Mouse (Mus musculus): ENCODE results near the gene Eif1. TPM values are rescaled to one million over a fixed set of nuclear protein-coding genes. Genes with fewer than 3 reads are reported as not detected.
"Not testable (repeated sequence)": the region's sequence is repeated elsewhere in the genome, so short reads cannot be mapped to it uniquely, and the experiment has no call there.

Gene Eif1
- polyA plus RNA-seq, 1 experiment from 2014 or later = 1,752 TPM

DNA sequence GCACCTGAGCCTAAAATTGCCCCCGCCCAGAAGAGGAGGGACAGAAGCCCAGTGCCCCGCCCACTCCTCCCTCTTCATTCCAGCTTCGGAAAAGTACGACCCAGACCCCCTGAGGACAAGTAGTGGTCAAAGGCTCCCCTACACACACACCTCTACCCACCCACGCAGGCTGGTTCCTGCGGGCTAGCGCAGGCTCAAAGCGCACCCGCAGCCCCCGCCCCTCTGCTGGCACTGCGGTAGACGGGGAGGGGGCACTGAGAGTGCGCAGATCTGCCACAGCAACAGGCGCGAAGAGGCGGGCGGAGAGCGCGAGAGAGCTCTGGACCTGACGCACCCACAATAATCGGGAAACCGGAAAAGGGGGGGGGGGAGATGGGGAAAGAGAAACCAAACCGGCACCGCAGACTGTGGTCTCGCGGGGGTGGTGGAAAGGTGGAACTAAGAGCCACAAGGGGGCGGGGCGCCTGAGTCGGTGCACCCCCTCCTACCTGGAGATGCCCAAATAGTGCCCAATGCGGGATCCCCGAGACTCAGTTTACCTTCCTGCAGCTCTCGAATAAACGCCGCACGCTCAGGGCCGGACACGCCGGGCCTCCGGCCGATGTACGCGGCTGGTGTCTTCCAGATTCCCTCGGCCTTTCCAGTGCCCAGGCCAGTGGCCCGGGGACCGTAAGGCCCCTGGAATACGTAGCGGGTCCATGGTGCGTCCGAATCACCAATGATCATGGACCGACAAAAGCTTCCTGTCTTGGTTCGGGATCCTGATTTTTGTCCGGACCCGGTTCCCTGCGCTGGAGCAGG, 35.7 kb downstream of the Eif1 start:
- peaks cover 75% of the 10 kb centered on the region for H3K27me3 ChIP-seq (ENCODE audit: insufficient read depth, low read length)
- DNase-seq (peak; percentile 57), ATAC-seq (peak; percentile 38)
- H3K4me2 ChIP-seq (ENCODE audit: low read depth, low read length) = peak overlapping the region; percentile 87
- WGBS (ENCODE audit: insufficient replicate concordance) = 1% methylated on average over 50 of the region's 54 CpGs
- H3K4me3 ChIP-seq (ENCODE audit: low read depth, low read length) = peak overlapping the region; percentile 64
- no peaks in the 10 kb centered on the region for H3K9me3 ChIP-seq (ENCODE audit: low read length)
- no peak overlapping the region for H3K27ac ChIP-seq (ENCODE audit: low read depth)
- H3K9ac ChIP-seq (replicated peaks) = peak overlapping the region; percentile 32
- H3K36me3 ChIP-seq (replicated peaks; ENCODE audit: insufficient read depth, low read length) = no peaks in the 10 kb centered on the region
- no peak for TF ChIP-seq CTCF (IDR thresholded peaks at IDR 0.05; ENCODE audit: low read depth)
- H3K4me1 ChIP-seq (ENCODE audit: insufficient read depth) = peaks cover 4% of the 10 kb centered on the region; the same call in 1 of the 2 replicates

DNA sequence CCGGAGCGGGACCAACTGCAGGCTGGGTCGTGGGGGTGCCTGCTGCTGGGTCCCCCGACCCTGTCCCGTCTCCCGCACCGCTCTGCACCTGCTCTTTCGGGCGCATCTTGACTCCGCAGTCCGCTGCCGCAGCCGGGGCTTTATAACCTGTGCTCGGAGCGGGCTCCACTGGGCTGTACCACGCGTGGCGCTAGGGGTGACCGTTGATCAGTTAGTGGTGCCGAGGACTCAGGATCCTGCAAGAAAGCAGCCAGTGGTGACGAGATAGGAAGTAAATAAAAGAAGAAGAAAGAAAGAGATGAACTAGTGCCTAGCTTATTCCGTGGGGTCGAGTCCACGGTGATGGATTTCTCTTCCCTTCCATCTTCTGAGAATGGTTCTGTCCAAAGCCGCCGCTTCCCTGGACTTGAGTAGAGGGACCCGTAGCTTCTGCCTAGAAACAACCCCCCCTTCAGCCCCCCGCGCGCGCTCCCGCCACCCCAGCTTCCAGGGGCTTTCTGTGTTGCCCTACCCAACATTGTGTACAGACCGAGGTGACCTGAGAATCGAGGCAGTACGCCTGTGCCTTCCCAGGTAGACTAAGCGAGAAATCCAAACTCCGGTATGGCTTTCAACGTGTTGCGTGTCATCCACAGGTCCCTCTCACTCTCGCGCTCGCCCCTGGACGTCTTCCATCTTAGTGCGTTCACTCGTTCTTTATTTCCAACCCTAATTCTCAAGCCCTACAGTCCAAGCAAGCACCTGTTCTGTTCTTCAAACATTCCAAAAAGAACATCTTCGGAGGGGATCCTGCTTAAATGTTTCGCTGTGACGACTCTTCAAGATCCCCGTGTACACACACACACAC, 36.5 kb downstream of the Eif1 start, which contains the start of gene Hap1:
Hap1 (minus strand) TSS at position 157 of the 847 bp plus-strand sequence.
- 3% methylated on average over 49 of the region's 49 CpGs for WGBS (ENCODE audit: insufficient replicate concordance)
- TF ChIP-seq EP300 (IDR thresholded peaks at IDR 0.05; ENCODE audit: low read depth) (no peak), CTCF (IDR thresholded peaks at IDR 0.05; ENCODE audit: low read depth) (no peak)
- ATAC-seq (peak; percentile 65), DNase-seq (peak; percentile 68)
- Histone ChIP-seq H3K4me1 (ENCODE audit: insufficient read depth) (peaks cover 4% of the 10 kb centered on the region; the same call in 1 of the 2 replicates), H3K27me3 (ENCODE audit: insufficient read depth, low read length) (peaks cover 78% of the 10 kb centered on the region), H3K4me3 (ENCODE audit: low read depth, low read length) (peak within 1 kb of the TSS; percentile 64), H3K9ac (replicated peaks) (peak within 1 kb of the TSS; percentile 32), H3K9me3 (ENCODE audit: low read length) (no peaks in the 10 kb centered on the region), H3K27ac (ENCODE audit: low read depth) (no peak within 1 kb of the TSS), H3K4me2 (ENCODE audit: low read depth, low read length) (peak within 1 kb of the TSS; percentile 87), H3K36me3 (replicated peaks; ENCODE audit: insufficient read depth, low read length) (no peaks in the 10 kb centered on the region)

DNA sequence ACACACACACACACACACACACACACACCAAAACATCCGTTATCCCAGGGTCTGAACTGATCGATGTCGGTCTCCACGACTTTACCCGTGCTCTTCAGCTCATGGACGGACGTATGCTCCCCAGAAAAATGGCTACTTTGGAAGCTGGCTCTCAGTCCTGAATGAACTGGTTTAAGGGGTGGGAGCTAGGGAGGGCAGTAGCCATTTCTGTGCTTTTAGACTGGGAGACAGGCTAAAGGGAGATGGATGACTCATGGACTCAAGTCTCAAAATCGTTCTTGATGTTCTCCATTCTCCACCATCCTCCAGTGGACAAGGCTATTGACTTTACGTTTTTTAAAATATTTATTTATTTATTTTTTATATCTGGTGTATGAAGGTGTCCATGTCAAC, 37.1 kb downstream of the Eif1 start:
- no peaks in the 10 kb centered on the region for H3K36me3 ChIP-seq (replicated peaks; ENCODE audit: insufficient read depth, low read length)
- TF ChIP-seq EP300 (IDR thresholded peaks at IDR 0.05; ENCODE audit: low read depth) (no peak), CTCF (IDR thresholded peaks at IDR 0.05; ENCODE audit: low read depth) (no peak)
- no peak overlapping the region for H3K27ac ChIP-seq (ENCODE audit: low read depth)
- WGBS (ENCODE audit: insufficient replicate concordance) = 24% methylated on average over 9 of the region's 9 CpGs
- H3K27me3 ChIP-seq (ENCODE audit: insufficient read depth, low read length) = peaks cover 73% of the 10 kb centered on the region
- ATAC-seq (no peak), DNase-seq (no peak)
- peak overlapping the region; percentile 87; the same call in 1 of the 2 replicates for H3K4me2 ChIP-seq (ENCODE audit: low read depth, low read length)
- peak overlapping the region; percentile 64; the same call in 1 of the 2 replicates for H3K4me3 ChIP-seq (ENCODE audit: low read depth, low read length)
- H3K9me3 ChIP-seq (ENCODE audit: low read length) = no peaks in the 10 kb centered on the region
- H3K9ac ChIP-seq (replicated peaks) = no peak overlapping the region
- H3K4me1 ChIP-seq (ENCODE audit: insufficient read depth) = peaks cover 4% of the 10 kb centered on the region; the same call in 1 of the 2 replicates

DNA sequence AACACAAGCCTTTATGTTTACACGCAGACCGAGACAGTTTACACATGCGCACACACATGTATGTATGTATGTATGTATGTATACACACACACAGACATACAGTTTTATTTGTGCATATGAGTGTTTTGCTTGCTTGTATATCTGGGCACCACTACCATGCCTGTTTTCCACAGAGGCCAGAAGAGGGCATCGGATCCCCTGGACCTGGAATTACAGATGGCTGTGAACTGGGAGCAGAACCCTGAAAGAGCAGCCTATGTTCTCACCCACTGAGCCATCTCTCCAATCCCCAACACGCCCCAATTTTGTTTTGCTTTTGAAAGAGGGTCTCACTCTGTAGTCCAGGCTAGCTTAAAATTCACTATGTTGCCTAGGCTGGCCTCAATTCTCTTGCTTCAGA, 37.7 kb downstream of the Eif1 start:
- DNase-seq = no peak
- TF ChIP-seq CTCF (IDR thresholded peaks at IDR 0.05; ENCODE audit: low read depth) = no peak
- no peak for TF ChIP-seq EP300 (IDR thresholded peaks at IDR 0.05; ENCODE audit: low read depth)
- Histone ChIP-seq H3K9me3 (ENCODE audit: low read length) (no peaks in the 10 kb centered on the region), H3K27me3 (ENCODE audit: insufficient read depth, low read length) (peaks cover 75% of the 10 kb centered on the region), H3K4me2 (ENCODE audit: low read depth, low read length) (no peak overlapping the region), H3K9ac (replicated peaks) (no peak overlapping the region), H3K36me3 (replicated peaks; ENCODE audit: insufficient read depth, low read length) (no peaks in the 10 kb centered on the region), H3K4me3 (ENCODE audit: low read depth, low read length) (no peak overlapping the region), H3K4me1 (ENCODE audit: insufficient read depth) (peaks cover 4% of the 10 kb centered on the region; the same call in 1 of the 2 replicates), H3K27ac (ENCODE audit: low read depth) (no peak overlapping the region)
- 46% methylated on average over 5 of the region's 5 CpGs for WGBS (ENCODE audit: insufficient replicate concordance)
- ATAC-seq = no peak

- peaks cover 57% of the 10 kb centered on the region for H3K27me3 ChIP-seq (ENCODE audit: insufficient read depth, low read length)
- ATAC-seq = no peak
- H3K9ac ChIP-seq (replicated peaks) = no peak overlapping the region
Measured at GRCm38 (mm10) chr11:100360175-100360574, 40.5 kb downstream of the Eif1 start.

GRCm38 (mm10) chr11:100361059-100361458, 41.4 kb downstream of the Eif1 start:
- H3K27ac ChIP-seq (ENCODE audit: low read depth); H3K9ac ChIP-seq (replicated peaks); H3K4me1 ChIP-seq (ENCODE audit: insufficient read depth); H3K36me3 ChIP-seq (replicated peaks; ENCODE audit: insufficient read depth, low read length); H3K4me3 ChIP-seq (ENCODE audit: low read depth, low read length); H3K9me3 ChIP-seq (ENCODE audit: low read length); H3K4me2 ChIP-seq (ENCODE audit: low read depth, low read length); DNase-seq; ATAC-seq: not testable (repeated sequence)
- no CpG with 5 or more reads among the region's 13 CpGs for WGBS (ENCODE audit: insufficient replicate concordance)
- peaks cover 48% of the 10 kb centered on the region for H3K27me3 ChIP-seq (ENCODE audit: insufficient read depth, low read length)

More at GRCm38 (mm10) chr11:100360175-100360574, 40.5 kb downstream of the Eif1 start:
- TF ChIP-seq CTCF (IDR thresholded peaks at IDR 0.05; ENCODE audit: low read depth) = no peak
- TF ChIP-seq EP300 (IDR thresholded peaks at IDR 0.05; ENCODE audit: low read depth) = no peak
- Histone ChIP-seq H3K9me3 (ENCODE audit: low read length) (no peaks in the 10 kb centered on the region), H3K36me3 (replicated peaks; ENCODE audit: insufficient read depth, low read length) (no peaks in the 10 kb centered on the region), H3K4me2 (ENCODE audit: low read depth, low read length) (no peak overlapping the region), H3K4me3 (ENCODE audit: low read depth, low read length) (no peak overlapping the region), H3K4me1 (ENCODE audit: insufficient read depth) (peaks cover 4% of the 10 kb centered on the region; the same call in 1 of the 2 replicates), H3K27ac (ENCODE audit: low read depth) (no peak overlapping the region)
- DNase-seq = no peak
- WGBS (ENCODE audit: insufficient replicate concordance) = 44% methylated on average over 6 of the region's 6 CpGs
